Mouse (Mus musculus) stomach, embryonic 16.5 days (tissue): ENCODE results near the gene Gm14190. TPM values are rescaled to one million over a fixed set of nuclear protein-coding genes. Genes with fewer than 3 reads are reported as not detected.
"Not testable (repeated sequence)": the region's sequence is repeated elsewhere in the genome, so short reads cannot be mapped to it uniquely, and the experiment has no call there.

Experiments used
- ATAC-seq: fragments of 200-750 bp; cut with Nextera tagmentation; 2 replicates; pipeline ENCODE4 v1.8.0; 2017; ENCODE audit warnings: moderate number of reproducible peaks, moderate TSS enrichment; ENCODE audit not compliant: insufficient read depth, low FRiP score
- H3K27ac ChIP-seq: fragments of 300-500 bp; sonication (generic); 2 replicates; pipeline ENCODE4 v1.5.1; 2014; ENCODE audit warnings: low read length
- H3K27me3 ChIP-seq: fragments of 300-500 bp; sonication (generic); 2 replicates; pipeline ENCODE4 v1.6.1; 2014; ENCODE audit warnings: low read length, control low read depth, mixed read lengths; ENCODE audit not compliant: control insufficient read depth, insufficient read depth
- H3K36me3 ChIP-seq: fragments of 300-500 bp; sonication (generic); 2 replicates; pipeline ENCODE4 v1.6.1; 2014; ENCODE audit warnings: low read length; ENCODE audit not compliant: control insufficient read depth, insufficient read depth
- H3K4me1 ChIP-seq: fragments of 300-500 bp; sonication (generic); 2 replicates; pipeline ENCODE4 v1.6.1; 2014; ENCODE audit warnings: low read length, control low read depth, mixed read lengths; ENCODE audit not compliant: control insufficient read depth, insufficient read depth
- H3K4me2 ChIP-seq: fragments of 300-500 bp; sonication (generic); 2 replicates; pipeline ENCODE4 v1.6.1; 2014; ENCODE audit warnings: low read depth, low read length, mixed read lengths
- H3K4me3 ChIP-seq: fragments of 300-500 bp; sonication (generic); replicated peaks from 2 replicates; pipeline ENCODE4 v1.5.1; 2014; ENCODE audit warnings: mild to moderate bottlenecking, low read length
- H3K9ac ChIP-seq: fragments of 300-500 bp; sonication (generic); 2 replicates; pipeline ENCODE4 v1.6.1; 2014; ENCODE audit warnings: low read length
- H3K9me3 ChIP-seq: fragments of 300-500 bp; sonication (generic); replicated peaks from 2 replicates; pipeline ENCODE4 v1.6.1; 2016; ENCODE audit warnings: low read length, control low read depth; ENCODE audit not compliant: control insufficient read depth
- WGBS: fragments of 180-500 bp; shearing (Covaris S2); extraction: QIAGEN DNeasy Blood & Tissue Kit; methylation state at CpG from one replicate; pipeline ENCODE4 v1.1.7; 2014; 5-methylcytosine and 5-hydroxymethylcytosine counted together
- polyA plus RNA-seq: library from polyadenylated mRNA; unstranded; fragments of >200 nt; fragmentation: Nextera tagmentation; extraction: Ambion mirVana; gene quantifications from 2 replicates; pipeline ENCODE4 v1.2.1, GENCODE M21; 2015

Gm14190 gene
- polyA plus RNA-seq, 1 experiment from 2014 or later, result not detected

DNA sequence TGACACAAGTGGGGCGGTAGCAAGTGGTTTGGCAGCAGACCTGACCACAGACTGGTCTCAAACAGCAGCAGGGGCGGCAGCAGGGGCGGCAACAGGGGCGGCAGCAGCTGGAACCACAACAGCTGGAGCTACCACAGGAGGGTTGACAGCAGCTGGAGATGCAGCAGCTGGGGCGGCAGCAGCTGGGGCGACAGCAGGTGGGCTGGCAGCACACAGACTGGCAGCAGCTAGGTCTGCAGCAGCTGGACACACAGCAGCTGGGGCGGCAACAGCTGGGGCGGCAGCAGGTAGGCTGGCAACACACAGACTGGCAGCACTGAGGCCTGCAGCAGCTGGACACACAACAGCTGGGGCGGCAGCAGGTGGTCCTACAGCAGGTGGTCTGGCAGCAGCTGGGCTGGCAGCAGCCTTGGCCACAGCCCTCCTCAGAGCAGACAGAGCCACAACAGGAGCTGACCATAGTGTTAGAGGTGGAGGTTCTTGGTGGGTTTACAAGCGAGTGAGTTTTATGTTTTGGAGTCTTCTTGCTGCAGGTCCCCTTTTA is 32.0 kb downstream of the Gm14190 start, which contains the start of gene Gm11563:
TSS of gene Gm11563 (minus strand) at position 494 of the 544 bp plus-strand sequence.
- H3K36me3 ChIP-seq, H3K4me3 ChIP-seq, H3K9ac ChIP-seq, H3K4me1 ChIP-seq, H3K27me3 ChIP-seq, H3K27ac ChIP-seq, ATAC-seq, H3K9me3 ChIP-seq, H3K4me2 ChIP-seq: not testable (repeated sequence)
- WGBS, result 65% methylated on average over 10 of the region's 10 CpGs

DNA sequence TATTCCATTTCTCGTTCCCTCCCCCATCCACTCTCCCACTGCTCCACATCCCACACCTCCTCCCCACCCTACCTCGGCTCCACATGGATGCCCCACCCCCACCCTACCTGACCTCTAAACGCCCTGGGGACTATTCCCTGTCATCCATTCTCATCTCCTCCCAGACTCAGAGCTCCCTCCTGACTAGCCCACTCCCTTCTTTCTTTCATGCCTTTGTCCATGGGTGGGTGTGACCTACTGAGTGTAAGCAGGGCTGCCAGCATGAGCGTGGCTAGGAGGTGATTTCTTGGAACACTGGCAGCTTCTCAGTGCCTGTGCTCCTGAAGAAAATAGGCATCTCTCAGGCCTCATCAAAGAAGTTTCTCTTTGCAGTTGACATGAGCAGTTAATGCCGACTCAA is 33.5 kb downstream of the Gm14190 start:
- Histone ChIP-seq H3K4me1 (no peaks in the 10 kb centered on the region), H3K27me3 (no peaks in the 10 kb centered on the region), H3K27ac (no peak overlapping the region), H3K9me3 (no peaks in the 10 kb centered on the region), H3K4me2 (no peak overlapping the region), H3K9ac (no peak overlapping the region), H3K36me3 (no peaks in the 10 kb centered on the region), H3K4me3 (no peak overlapping the region)
- WGBS, result 46% methylated on average over 5 of the region's 5 CpGs
- no peak for ATAC-seq

DNA sequence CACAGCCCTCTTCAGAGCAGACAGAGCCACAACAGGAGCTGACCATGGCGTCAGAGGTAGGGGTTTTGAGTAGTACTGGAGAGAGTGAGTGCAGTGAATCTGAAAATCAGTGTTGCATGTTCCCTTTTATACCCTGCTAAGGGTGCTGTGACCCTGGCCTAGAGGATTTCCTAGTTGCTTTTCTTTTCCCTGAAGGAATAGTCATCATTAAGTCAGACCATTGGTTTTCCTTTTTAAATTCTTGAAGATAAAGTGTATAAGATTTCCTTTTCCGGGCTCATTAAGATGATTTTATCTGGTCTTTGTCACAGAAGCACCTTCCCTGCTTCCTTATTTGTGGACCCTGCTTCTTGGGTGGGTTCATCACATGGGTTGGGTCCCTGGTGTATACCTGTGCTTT is 40.4 kb downstream of the Gm14190 start, which contains the start of gene Gm11555:
TSS of gene Gm11555 (minus strand) at position 101 of the 400 bp plus-strand sequence.
- no peak within 1 kb of the TSS for H3K9ac ChIP-seq
- no peak for ATAC-seq
- H3K4me2 ChIP-seq, result no peak within 1 kb of the TSS
- no peaks in the 10 kb centered on the region for H3K4me1 ChIP-seq
- no peaks in the 10 kb centered on the region for H3K27me3 ChIP-seq
- 86% methylated on average over 2 of the region's 2 CpGs for WGBS
- no peak within 1 kb of the TSS for H3K4me3 ChIP-seq
- no peaks in the 10 kb centered on the region for H3K9me3 ChIP-seq
- H3K27ac ChIP-seq, result no peak within 1 kb of the TSS
- no peaks in the 10 kb centered on the region for H3K36me3 ChIP-seq

DNA sequence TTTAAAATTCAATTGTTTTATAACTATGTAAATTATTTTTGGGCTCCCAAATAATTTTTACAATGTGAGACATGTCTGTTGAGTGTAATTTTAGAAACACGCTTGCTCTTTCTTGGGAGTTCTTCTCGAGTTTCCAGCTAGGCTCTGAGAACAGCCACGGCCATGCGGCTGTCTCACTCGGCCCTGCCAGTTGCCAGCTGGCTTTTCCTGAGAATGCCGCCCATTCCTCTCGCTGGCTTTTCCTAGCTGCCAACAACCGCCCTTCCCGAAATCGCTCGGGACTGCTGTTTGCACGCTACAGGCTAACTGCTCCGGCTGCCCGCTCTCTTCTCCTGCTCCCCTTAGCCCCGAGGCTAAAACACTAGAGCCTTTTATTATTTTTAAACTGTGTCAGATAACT is 44.1 kb downstream of the Gm14190 start:
- WGBS, result 84% methylated on average over 15 of the region's 15 CpGs

DNA sequence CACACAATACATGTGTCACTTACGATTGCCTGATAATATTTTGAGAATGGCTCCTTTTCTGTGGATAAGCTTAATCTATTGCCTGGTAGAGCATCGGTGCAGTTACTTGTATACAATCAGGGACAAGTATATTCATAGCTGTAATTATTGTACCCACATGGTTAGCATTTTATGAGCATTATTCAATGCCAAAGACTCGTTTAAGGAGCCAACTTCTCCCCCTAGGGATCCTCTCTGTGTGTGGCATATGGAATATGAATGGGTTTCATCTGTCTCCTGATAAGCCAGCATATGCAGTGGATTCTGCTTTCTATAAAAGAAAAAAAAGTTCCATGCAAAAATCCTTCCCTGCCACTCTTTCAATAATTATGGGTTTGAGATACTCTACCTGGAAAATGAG is 46.2 kb downstream of the Gm14190 start:
- Histone ChIP-seq H3K9ac (no peak overlapping the region), H3K4me3 (no peak overlapping the region), H3K4me1 (no peaks in the 10 kb centered on the region), H3K27ac (no peak overlapping the region), H3K4me2 (no peak overlapping the region), H3K9me3 (no peaks in the 10 kb centered on the region), H3K36me3 (no peaks in the 10 kb centered on the region), H3K27me3 (no peaks in the 10 kb centered on the region)
- 68% methylated on average over 3 of the region's 3 CpGs for WGBS
- no peak for ATAC-seq

More for the DNA sequence above, 44.1 kb downstream of the Gm14190 start:
- Histone ChIP-seq H3K4me2 (no peak overlapping the region), H3K9me3 (no peaks in the 10 kb centered on the region), H3K27ac (no peak overlapping the region), H3K36me3 (no peaks in the 10 kb centered on the region), H3K9ac (no peak overlapping the region), H3K27me3 (no peaks in the 10 kb centered on the region), H3K4me1 (no peaks in the 10 kb centered on the region), H3K4me3 (no peak overlapping the region)
- no peak for ATAC-seq

DNA sequence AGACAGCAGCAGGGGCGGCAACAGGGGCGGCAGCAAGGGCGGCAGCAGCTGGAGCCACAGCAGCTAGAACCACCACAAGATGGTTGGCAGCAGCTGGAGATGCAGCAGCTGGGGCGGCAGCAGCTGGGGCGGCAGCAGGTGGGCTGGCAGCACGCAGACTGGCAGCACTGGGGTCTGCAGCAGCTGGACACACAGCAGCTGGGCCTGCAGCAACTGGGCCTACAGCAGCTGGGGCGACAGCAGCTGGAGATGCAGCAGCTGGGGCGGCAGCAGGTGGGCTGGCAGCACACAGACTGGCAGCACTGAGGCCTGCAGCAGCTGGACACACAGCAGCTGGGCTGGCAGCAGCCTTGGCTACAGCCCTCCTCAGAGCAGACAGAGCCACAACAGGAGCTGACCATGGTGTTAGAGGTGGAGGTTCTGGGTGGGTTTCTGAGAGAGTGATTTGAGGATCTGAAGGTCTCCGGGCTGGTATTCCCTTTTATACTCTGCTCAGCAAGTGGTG is 46.9 kb downstream of the Gm14190 start, which contains the start of gene Krtap4-7:
TSS of gene Krtap4-7 (minus strand) at position 455 of the 505 bp plus-strand sequence.
- not testable (repeated sequence) for H3K9me3 ChIP-seq, H3K27me3 ChIP-seq, H3K4me3 ChIP-seq, H3K4me1 ChIP-seq, H3K36me3 ChIP-seq, ATAC-seq, H3K4me2 ChIP-seq, H3K27ac ChIP-seq, H3K9ac ChIP-seq
- 80% methylated on average over 9 of the region's 9 CpGs for WGBS

DNA sequence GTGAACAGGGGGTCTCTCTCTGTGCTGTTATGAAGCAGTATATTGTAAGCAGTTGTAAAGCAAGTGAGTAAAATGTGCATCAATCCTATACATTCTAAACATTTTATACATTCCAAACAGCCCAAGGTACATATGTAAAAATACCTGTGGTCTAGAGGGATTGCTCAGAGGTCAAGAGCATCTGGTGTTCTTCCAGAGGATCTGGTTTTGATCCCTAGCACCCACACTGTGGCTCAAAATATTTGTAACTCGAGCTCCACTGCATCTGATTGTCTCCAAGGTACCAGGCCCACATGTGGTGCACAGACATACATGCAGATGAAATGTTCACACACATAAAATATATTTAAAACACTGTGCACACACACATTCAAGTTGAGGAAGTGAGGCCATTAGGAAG is 49.6 kb downstream of the Gm14190 start:
- Histone ChIP-seq H3K4me2 (no peak overlapping the region), H3K4me1 (no peaks in the 10 kb centered on the region), H3K4me3 (no peak overlapping the region), H3K36me3 (no peaks in the 10 kb centered on the region), H3K27me3 (no peaks in the 10 kb centered on the region), H3K9me3 (no peaks in the 10 kb centered on the region), H3K9ac (no peak overlapping the region), H3K27ac (no peak overlapping the region)
- WGBS, result 27% methylated on average over 1 of the region's 1 CpGs
- ATAC-seq, result no peak

Other genes starting within 250 kb of the Gm14190 start
- gene Krt23, start 197.6 kb downstream of the Gm14190 start, polyA plus RNA-seq, result 92.1 and 140 TPM in 2 replicates
- 0.14 TPM in 1 of 2 replicates, not detected in the other for gene Krt39, start 169.4 kb downstream of the Gm14190 start, polyA plus RNA-seq
- gene Krt40, start 147.6 kb downstream of the Gm14190 start, polyA plus RNA-seq, result not detected in 2 replicates
- gene Krtap3-3, start 139.9 kb downstream of the Gm14190 start, polyA plus RNA-seq, result not detected in 2 replicates
- not detected in 2 replicates for gene Krtap3-2, start 133.9 kb downstream of the Gm14190 start, polyA plus RNA-seq
- gene Gm11939, start 131.3 kb downstream of the Gm14190 start, polyA plus RNA-seq, result not detected in 2 replicates
- not detected in 2 replicates for gene Krtap3-1, start 124.1 kb downstream of the Gm14190 start, polyA plus RNA-seq
- not detected in 2 replicates for gene Krtap1-5, start 109.7 kb downstream of the Gm14190 start, polyA plus RNA-seq
- not detected in 2 replicates for gene Krtap1-4, start 107.1 kb downstream of the Gm14190 start, polyA plus RNA-seq
- gene Krtap1-3, start 99.4 kb downstream of the Gm14190 start, polyA plus RNA-seq, result not detected in 2 replicates
- gene Krtap9-3, start 92.6 kb downstream of the Gm14190 start, polyA plus RNA-seq, result not detected in 2 replicates
- gene Gm11938, start 87.4 kb downstream of the Gm14190 start, polyA plus RNA-seq, result not detected in 2 replicates
- gene Gm11937, start 80.6 kb downstream of the Gm14190 start, polyA plus RNA-seq, result not detected in 2 replicates
- not detected in 2 replicates for gene Krtap2-4, start 75.9 kb downstream of the Gm14190 start, polyA plus RNA-seq
- gene Gm11562, start 70.3 kb downstream of the Gm14190 start, polyA plus RNA-seq, result not detected in 2 replicates
- not detected in 2 replicates for gene Krtap4-1, start 62.5 kb downstream of the Gm14190 start, polyA plus RNA-seq
- not detected in 2 replicates for gene Krtap4-2, start 55.7 kb downstream of the Gm14190 start, polyA plus RNA-seq
- gene Krtap4-7, start 46.7 kb downstream of the Gm14190 start, polyA plus RNA-seq, result not detected in 2 replicates
- not detected in 2 replicates for gene Gm11555, start 40.5 kb downstream of the Gm14190 start, polyA plus RNA-seq
- not detected in 2 replicates for gene Gm11563, start 31.8 kb downstream of the Gm14190 start, polyA plus RNA-seq
- not detected in 2 replicates for gene Krtap4-6, start 24.8 kb downstream of the Gm14190 start, polyA plus RNA-seq
- gene Gm14180, start 43.5 kb upstream of the Gm14190 start, polyA plus RNA-seq, result not detected in 2 replicates
- not detected in 2 replicates for gene Gm11595, start 82.2 kb upstream of the Gm14190 start, polyA plus RNA-seq
- gene Krtap4-8, start 90.0 kb upstream of the Gm14190 start, polyA plus RNA-seq, result not detected in 2 replicates
- gene Krtap4-9, start 94.5 kb upstream of the Gm14190 start, polyA plus RNA-seq, result not detected in 2 replicates
- not detected in 2 replicates for gene Gm11596, start 102.7 kb upstream of the Gm14190 start, polyA plus RNA-seq
- not detected in 2 replicates for gene Gm11569, start 108.2 kb upstream of the Gm14190 start, polyA plus RNA-seq
- gene Gm11554, start 113.7 kb upstream of the Gm14190 start, polyA plus RNA-seq, result not detected in 2 replicates
- not detected in 2 replicates for gene Krtap4-13, start 119.2 kb upstream of the Gm14190 start, polyA plus RNA-seq
- not detected in 2 replicates for gene Gm11564, start 124.9 kb upstream of the Gm14190 start, polyA plus RNA-seq
- gene 2300003K06Rik, start 147.3 kb upstream of the Gm14190 start, polyA plus RNA-seq, result not detected in 2 replicates
- not detected in 2 replicates for gene Krtap4-16, start 160.9 kb upstream of the Gm14190 start, polyA plus RNA-seq
- gene Gm11568, start 167.2 kb upstream of the Gm14190 start, polyA plus RNA-seq, result not detected in 2 replicates
- gene Gm11559, start 173.7 kb upstream of the Gm14190 start, polyA plus RNA-seq, result not detected in 2 replicates
- gene Krtap9-1, start 182.6 kb upstream of the Gm14190 start, polyA plus RNA-seq, result not detected in 2 replicates
- gene Gm11567, start 188.4 kb upstream of the Gm14190 start, polyA plus RNA-seq, result not detected in 2 replicates
- not detected in 2 replicates for gene Krtap31-1, start 217.2 kb upstream of the Gm14190 start, polyA plus RNA-seq
- not detected in 2 replicates for gene Gm11565, start 224.0 kb upstream of the Gm14190 start, polyA plus RNA-seq
- gene Krtap31-2, start 245.6 kb upstream of the Gm14190 start, polyA plus RNA-seq, result not detected in 2 replicates